Mouse (Mus musculus) cerebellum, adult 9-11 months (tissue): ENCODE measurements around the gene Dusp28.

Experiments
- DNase-seq: peaks from one replicate; pipeline ENCODE4 v3.0.0; 2022

The Dusp28 gene

GRCm38 (mm10) chr1:92908664-92909063 is 1.9 kb downstream of the Dusp28 start:
- DNase-seq, result peak; percentile 58

- peak; percentile 62 for DNase-seq
Measured at GRCm38 (mm10) chr1:92909068-92909467, 2.3 kb downstream of the Dusp28 start.

GRCm38 (mm10) chr1:92910239-92910885 is 3.6 kb downstream of the Dusp28 start, which contains the start of gene Rnpepl1:
Gene Rnpepl1, plus strand, starts transcription at chr1:92910783.
- peak; percentile 89 for DNase-seq

- DNase-seq, result peak; percentile 84
Measured at GRCm38 (mm10) chr1:92910925-92911720, 4.3 kb downstream of the Dusp28 start.

- peak; percentile 62 for DNase-seq
Measured at GRCm38 (mm10) chr1:92911721-92912138, 4.9 kb downstream of the Dusp28 start.

GRCm38 (mm10) chr1:92912286-92912685 is 5.5 kb downstream of the Dusp28 start:
- DNase-seq, result no peak

GRCm38 (mm10) chr1:92914239-92914638 is 7.5 kb downstream of the Dusp28 start:
- no peak for DNase-seq

GRCm38 (mm10) chr1:92914993-92915392 is 8.2 kb downstream of the Dusp28 start:
- DNase-seq, result no peak

GRCm38 (mm10) chr1:92916725-92917124 is 9.9 kb downstream of the Dusp28 start:
- DNase-seq, result no peak

- no peak for DNase-seq
Measured at GRCm38 (mm10) chr1:92919151-92919550, 12.4 kb downstream of the Dusp28 start.

GRCm38 (mm10) chr1:92919775-92920174 is 13.0 kb downstream of the Dusp28 start:
- no peak for DNase-seq

GRCm38 (mm10) chr1:92920474-92921200 is 13.9 kb downstream of the Dusp28 start:
- DNase-seq, result no peak

- DNase-seq, result no peak
Measured at GRCm38 (mm10) chr1:92921496-92921895, 14.7 kb downstream of the Dusp28 start.

- DNase-seq, result no peak
Measured at GRCm38 (mm10) chr1:92930171-92930706, 23.5 kb downstream of the Dusp28 start.

GRCm38 (mm10) chr1:92933611-92934010 is 26.8 kb downstream of the Dusp28 start:
- DNase-seq, result no peak

- peak; percentile 97 for DNase-seq
Measured at GRCm38 (mm10) chr1:92934182-92934827, 27.5 kb downstream of the Dusp28 start, which contains the start of gene Capn10. Gene Capn10, plus strand, starts transcription at chr1:92934376.

- peak; percentile 71 for DNase-seq
Measured at GRCm38 (mm10) chr1:92935054-92935962, 28.5 kb downstream of the Dusp28 start.

- DNase-seq, result no peak
Measured at GRCm38 (mm10) chr1:92935977-92936376, 29.2 kb downstream of the Dusp28 start.

GRCm38 (mm10) chr1:92936467-92936866 is 29.7 kb downstream of the Dusp28 start:
- no peak for DNase-seq

- no peak for DNase-seq
Measured at GRCm38 (mm10) chr1:92937797-92938196, 31.0 kb downstream of the Dusp28 start.

- peak; percentile 81 for DNase-seq
Measured at GRCm38 (mm10) chr1:92939746-92940145, 33.0 kb downstream of the Dusp28 start.
